Mouse (Mus musculus) cerebellum, postnatal 14 days (tissue): ENCODE results near the gene Pnpla1.
A peak's percentile ranks its signal among the peaks of the same experiment; 100 is the strongest.

Source experiments
- DNase-seq, 2 experiments: peaks; one replicate each; pipeline ENCODE4 v3.0.0; 2021; ENCODE audit warnings: mixed read lengths in 2 of 2

Pnpla1 gene

DNA sequence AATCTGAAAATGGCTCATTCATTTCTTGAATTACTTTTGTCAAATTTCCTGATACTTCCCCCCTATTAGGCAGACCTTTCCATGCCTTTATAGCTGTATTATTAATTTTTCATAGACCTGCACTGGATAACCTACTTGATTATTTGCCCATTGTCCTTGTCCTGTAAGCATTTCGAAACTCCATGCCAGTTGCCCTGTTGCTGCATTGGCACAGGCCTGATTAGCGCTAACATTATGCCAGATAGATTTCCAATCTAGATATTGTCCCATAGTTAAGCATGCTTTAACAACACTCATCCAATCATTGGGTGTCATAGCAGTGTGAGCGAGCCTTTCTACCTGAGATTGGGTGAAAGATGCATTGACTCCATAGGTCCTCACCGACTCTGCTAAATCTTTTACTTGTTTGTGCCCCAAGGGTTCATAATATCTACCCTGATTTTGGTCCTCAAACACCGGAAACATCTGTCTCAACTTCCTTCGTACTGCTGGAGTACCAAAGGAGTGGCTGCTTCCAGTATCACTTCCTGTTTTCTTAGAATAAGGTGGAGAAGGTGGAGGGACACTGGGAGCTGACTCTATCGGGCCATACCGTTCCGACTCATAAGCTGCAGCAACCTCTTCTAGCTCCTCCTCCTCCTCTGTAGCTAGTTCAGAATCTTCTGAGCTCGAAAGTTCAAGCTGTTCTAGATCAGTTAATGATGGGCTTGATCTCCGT, 36.0 kb downstream of the Pnpla1 start:
- no peak for DNase-seq

DNA sequence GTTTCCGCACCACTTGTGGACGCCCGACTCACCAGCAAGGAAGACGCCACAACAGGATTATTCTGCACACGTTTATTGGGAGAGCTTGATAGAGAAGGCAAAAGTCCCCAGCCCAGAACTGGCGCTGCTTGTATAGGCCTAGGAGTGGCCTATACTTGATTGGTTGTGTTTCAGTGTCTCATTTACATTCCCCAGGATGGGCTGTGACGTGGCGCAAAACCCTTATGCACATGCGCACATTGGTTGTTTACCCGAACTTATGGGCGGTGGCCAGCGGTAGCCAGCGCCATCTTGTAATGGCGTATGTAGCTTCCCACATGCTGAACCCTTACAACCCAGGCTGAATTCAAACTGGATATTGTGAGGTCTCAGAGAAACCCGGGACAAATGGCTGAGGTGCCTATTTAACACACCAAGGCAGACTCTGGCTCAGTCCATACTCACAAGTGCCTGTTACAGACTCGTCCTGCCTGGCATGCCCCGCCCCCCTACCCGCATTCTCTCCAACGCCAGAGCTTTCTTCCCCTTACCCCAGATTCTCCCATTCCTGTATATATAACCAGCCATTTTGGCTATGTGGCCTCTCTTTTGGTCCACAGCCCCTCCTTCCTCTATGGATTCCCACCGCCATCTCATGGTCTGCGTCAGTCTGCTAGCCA, 37.1 kb downstream of the Pnpla1 start:
- DNase-seq: no peak

DNA sequence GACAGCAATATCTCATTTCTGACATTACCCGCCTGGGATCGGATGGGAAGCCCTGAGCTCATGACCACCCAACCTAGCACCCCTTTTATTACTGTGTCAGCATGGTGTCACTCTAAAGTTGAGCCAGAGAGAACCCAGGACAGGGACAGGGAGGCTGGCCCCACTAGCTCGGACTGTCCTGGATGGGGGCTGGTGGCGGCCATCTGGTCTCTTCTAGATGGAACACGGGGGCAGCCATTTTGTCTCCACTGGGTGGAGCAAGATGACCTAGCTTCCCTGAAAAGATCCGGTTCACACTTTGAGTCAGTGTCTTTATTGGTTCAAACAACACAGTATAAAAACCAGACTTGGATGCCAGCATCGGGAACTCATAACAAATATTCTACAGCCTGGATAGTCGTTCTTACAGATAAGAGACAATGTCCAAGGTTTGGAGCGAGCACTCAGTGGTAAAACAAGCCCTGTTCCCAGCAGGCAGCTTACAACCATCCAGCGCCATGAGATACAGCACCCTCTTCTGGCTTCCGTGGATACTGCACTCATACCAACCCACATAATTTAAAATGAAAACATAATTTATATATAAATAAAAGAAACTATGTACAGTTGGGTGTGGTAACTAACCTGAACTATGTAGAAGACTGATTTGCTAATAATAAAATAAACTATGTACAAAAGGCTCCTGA, 38.0 kb downstream of the Pnpla1 start:
- no peak for DNase-seq

DNA sequence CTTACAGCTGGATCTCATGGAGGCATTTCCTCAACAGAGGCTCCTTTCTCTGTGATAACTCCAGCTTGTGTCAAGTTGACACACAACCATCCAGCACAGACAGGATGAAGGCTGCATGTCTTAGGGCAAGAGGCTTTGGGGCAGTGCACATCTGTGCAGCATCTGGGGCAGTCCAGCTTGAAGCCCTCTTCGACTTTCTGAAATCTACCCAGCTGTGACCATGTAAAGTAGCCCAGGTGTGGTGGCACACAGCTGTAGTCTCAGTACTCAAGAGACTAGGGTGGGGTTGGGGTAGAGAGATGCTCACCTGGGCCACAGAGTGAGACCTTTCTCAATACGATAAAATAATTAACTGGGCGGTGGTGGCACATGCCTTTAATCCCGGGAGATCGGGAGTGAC, 39.6 kb downstream of the Pnpla1 start:
- no peak for DNase-seq

DNA sequence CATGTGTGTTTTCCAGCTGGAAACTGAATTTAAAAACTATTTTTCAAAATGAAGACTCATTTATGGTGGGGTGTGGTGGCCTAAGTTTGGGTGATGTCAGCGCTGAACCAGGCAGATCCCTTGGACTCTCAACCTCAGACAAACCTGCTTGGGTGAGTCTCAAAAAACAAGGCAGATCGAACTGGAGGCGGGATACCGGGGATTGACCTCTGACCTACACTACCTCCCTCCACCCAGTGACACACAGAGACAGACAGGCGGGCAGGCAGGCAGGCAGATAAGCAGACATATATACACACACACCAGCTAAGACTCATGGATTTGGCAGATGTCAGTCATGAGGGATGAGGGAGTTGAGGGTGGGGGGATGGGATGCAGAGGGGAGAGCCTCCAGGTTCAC, 40.0 kb downstream of the Pnpla1 start:
- no peak for DNase-seq

DNA sequence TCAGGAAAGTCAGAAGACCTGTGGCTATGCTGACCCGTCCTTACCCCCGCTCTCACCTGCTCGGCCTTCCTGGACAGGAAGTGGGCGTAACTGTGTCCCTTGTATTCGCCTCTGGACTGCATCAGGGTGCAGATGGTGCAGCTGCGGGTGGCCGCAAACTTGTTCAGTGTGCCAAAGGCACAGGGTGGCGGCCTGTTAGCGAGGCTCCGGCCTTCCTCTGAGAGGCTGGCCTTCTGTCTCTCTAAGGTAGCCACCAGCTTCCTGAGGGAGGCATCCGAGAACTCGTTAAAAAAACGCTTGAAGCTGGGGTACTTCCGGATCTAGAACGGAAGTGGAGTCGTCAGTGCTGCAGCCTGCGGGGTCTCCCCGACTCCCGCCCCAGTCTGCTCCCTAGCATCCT, 41.2 kb downstream of the Pnpla1 start:
- DNase-seq: peak; percentile 81 to 83

DNA sequence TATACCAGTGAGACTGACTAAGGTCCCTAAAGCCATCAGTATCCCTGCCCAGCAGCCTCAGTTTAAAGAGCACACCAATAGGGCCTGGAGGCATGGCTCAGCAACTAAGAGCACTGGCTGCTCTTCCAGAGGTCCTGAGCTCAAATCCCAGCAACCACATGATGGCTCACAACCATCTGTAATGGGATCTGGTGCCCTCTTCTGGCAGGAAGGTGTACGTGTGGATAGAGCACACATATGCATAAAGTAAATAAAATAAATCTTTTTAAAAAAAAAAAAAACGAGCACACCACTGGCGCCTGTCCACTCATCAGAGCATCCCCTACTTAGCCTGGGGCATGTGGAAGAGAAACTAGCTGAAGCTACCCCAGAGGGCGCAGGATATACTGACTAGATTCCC, 43.3 kb downstream of the Pnpla1 start:
- DNase-seq: no peak

DNA sequence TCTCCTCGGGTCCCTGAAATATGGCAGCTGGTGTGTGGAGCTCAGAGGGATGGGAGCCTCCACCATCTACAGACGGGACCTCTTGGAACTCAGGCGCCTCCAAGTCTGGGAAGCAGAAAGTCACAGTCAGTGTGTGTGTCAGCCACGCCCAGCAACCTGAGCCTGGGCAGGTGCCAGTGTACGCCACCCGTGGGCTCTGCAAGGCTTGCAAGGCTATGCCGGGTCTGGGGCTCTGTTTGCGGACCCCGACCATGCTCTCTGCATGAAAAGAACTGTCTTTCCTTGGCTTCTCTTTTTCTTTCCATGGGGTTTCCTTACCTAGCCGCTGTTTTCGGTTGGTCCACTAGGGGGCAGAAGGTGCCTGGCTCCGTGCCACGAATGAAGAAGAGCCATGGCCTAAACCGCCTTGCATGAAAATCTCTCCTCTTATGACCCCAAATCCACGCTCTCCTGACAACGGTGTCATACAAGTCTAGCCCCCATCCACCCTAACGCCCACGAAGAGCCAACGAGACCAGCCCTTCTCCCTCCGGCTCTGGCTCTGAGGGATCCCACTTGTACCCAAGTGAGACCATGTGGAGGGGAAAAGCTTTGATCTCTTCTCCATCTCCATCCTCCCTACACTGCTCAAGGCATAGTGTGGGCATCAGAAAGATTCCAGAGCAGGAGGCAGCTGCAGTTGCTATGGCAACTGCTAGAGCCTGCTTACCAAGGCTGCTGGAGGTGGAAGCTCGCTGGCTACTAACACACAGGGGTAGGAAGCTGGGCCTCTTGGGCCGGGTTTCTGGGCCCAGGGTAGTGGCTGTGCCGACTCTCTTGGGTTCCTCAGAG, 46.5 kb downstream of the Pnpla1 start:
- DNase-seq: peak; percentile 83 to 87

DNA sequence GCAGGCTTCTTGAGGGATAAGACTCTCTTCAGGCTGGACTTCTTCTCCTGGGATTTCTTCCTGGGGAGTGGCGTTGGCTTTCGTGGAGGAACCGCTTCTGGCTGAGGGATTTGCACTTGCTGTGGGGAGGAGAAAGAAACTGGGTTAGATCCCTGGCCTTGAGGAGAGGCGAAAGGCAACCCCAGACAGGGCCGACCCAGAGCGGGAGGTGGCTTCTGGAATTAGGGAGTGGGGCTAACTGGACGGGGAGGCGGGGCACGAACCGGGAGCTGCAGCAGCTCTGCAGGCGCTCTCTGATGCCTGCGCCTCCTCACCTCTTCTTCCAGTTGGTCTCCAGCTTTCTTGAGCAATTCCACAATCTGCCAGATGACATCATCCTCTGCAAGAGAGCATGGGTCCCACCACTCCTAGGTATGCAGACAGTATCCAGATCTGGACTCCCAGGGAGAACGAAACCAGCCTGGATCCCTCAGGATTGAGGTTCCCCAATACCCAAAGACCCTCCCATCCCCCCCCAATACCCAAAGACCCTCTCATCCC, 47.2 kb downstream of the Pnpla1 start:
- no peak for DNase-seq

DNA sequence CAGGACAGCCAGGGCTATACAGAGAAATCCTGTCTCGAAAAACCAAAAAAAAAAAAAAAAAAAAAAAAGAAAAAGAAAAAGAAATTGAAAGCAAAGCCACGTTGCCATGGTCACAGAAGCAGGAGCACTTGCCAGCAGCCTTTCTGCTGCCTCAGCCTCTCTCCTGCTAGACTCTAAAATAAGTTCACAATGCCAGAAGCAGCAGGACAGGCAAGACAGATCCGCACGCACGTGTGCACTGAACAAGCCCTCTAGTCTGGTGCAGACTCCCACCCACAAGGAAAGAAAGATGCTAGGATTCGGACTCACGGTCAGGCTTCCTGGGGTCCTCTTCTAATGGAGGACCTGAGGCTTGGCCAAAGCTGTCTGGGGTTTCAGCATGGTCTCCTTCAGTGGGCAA, 49.7 kb downstream of the Pnpla1 start:
- no peak for DNase-seq

DNA sequence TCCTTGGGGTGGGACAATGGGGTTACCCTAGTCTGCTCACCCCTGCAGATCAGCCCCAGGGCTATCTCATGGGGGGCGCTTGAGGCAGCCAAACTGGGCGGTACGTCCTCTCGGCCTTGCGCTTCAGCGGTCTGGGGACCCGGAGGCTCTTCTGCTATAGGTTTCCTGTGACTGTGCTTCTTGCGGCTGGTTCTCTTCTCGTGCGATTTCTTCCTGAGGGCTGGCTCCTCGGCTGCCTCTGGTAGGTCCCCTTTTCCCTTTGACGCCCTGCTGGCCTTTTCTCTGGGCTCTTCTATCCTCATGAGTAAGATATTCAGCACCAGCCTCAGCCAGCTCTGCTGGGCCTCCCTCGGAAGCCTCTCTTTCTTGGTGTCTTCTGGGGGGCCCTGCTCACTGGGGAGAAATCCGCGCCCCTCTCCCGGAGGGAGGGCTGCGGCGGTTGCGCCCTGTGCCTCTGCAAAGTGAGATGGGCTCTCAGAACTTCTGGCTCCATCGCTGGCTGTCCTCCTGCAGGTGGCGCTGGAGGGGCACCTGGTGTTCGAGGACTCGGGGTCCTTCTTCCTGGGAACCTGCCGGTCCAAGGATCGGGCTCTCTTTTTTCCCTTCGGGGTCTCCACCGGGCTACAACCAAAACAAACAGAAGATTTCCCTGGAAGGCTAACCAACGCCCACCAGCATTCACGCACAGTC, 51.2 kb downstream of the Pnpla1 start:
- DNase-seq: peak; percentile 61 to 80

DNA sequence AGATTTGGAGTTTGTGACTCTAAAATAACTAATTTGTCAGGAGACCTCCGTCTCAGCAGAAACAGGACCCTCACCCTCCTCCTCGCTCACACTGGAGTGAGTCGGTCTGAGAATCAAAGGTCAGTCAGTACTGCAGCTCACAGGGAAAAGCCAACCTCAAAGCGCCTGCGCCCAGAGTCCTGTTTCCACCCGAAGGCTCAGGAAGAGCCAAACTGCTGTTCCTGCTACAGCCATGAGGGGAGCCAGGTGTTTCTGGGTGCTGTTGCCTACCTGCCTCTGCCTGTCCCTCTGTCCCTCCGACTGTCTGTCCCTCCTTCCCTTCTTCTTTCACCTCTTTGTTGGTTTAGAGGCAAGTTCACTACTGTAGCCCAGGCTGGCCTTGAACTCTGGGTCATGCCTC, 51.9 kb downstream of the Pnpla1 start:
- DNase-seq: no peak

DNA sequence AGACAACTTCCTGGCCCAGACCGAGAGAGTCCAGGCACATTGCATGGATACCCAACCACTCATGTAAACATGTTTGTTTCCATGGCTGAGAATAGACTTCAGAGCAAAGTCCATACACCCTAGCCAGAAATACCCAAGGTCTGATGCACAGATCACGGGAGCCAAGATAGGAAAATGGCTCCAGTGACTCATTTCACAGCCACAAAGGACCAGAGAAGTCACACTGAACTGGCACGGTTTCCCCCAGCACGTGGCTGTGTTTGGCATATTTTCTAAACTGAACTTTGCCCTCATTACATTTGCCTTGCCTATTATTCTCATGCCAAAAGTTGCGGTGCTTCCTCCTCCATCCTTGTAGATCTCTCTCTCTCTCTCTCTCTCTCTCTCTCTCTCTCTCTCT, 55.0 kb downstream of the Pnpla1 start:
- no peak for DNase-seq

DNA sequence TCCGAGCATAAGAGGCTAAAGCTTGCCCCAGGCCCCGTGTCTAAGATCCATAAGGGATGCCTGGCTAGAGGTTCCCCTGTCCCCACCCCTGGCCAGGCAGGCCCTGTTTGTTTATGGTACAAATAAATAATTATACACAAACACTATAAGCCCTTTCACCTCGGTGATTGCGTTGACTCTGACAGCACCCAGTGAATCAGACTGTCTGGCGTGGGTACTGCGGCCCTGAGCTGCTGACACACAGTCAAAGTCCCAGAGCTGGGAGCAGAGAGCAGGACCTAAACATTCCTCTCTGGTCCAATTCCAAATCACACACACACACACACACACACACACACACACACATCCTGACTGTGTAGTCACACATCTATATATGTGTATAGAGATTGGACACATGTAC, 55.7 kb downstream of the Pnpla1 start:
- DNase-seq: no peak

DNA sequence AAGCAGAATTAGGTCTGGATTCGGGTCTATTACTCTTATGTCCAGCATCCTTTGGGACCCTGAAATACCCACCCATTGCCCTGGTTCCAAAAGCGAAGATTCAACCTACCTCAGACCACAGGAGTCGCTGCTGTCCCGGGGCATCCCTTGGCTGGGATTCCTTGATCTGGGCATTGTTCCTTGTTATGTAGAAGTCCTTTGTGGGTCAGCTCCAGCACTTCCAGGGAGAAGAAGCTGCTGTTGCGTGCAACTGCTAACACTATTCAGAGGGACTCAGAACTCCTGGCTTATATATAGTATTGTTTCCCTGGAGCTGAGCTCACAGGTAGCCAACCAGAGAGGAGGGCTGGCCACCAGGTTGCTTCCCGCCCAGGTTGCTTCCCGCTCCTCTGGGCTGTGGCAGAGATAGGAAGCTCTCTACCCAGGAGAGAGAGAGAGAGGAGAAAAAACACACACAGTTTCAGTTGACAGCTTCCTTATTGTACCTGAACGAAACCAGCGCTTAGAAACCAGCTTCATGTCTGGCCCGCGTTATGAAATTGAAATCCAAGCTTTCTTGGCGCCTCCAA, 56.9 kb downstream of the Pnpla1 start, which contains the start of gene 4930539E08Rik:
4930539E08Rik (minus strand) TSS at position 265 of the 569 bp plus-strand sequence.
- no peak for DNase-seq

DNA sequence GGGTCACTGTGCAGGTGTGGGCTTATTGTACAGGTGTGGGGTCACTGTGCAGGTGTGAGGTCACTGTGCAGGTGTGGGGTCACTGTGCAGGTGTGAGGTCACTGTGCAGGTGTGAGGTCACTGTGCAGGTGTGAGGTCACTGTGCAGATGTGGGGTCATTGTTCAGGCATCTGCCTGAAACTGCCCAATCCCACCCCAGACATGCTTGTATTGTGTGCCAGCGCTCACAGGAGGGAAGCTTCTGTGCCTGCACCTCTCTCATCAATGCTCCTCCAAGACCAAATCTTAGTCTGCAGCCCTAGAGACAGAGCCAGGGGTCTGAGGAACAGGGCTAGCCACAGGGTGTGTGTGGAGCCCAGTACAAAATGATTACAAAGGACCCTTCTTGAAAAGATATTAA, 58.3 kb downstream of the Pnpla1 start:
- DNase-seq: no peak

DNA sequence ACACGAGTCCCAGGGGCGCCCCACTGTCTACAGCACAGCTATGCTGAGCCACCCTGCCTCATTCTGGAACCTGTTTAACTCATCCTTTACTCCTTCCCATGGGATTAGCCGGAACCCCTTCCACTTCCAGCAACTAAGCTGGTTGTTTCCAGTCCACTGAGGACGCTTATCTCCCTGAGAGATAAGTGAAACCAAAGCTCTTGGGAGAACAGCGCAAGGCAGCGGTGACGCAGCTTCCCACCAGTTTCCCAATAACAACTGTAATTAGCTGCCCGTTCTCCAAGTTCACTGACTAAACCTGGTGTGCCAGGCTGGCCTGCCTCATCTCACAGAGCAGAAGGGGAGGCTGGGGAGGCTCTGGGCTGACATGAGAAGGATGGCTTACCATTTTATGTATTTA, 62.9 kb downstream of the Pnpla1 start:
- no peak for DNase-seq

DNA sequence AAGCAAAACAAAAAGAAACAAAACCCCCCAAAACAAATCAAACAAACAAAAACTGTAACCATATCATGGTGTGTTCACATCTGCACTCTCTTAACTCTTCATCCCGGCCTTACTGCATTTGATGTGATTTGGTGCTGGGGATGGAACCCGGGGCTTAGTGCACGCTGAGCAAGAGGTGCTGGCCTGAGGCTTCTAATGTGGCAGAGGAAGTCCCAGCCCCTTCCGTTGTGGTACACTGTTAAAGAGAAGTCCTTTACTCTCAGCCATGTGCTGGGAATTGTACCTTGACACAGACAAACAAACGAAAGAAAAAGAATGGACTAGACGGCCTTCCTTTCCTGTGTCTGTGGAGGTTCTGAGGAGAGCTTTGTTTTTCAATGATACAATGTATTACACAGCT, 63.9 kb downstream of the Pnpla1 start:
- no peak for DNase-seq

DNA sequence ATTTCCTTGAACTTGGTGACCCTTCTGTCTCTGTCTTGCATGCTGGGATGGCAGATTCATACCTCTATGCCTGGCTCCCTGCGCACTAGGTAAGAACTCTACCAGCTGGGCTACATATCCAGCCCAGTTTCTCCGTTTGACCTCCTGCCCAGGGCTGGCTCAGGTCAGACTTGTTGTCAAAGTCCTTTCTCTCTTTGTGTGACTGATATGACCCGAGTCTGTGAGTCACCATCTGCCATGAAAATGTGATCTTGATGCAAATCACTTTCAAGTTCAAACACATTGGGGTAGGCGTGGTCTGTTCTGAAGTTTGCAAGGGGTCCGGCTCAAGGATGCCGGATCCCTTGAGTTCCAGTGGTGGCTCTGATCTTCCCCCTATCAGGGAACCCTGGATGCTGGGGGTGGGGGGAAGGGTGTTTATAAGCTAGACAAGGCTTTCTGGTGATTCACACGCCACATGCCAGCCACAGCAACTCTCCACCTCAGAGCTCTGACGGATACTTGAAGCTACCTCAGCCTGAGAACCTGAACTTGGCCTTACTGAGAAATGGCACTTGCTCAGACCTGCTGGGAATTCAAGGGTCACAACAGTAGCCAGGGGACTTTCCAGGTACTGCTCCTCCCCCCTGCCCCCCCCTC, 66.9 kb downstream of the Pnpla1 start:
- no peak for DNase-seq

DNA sequence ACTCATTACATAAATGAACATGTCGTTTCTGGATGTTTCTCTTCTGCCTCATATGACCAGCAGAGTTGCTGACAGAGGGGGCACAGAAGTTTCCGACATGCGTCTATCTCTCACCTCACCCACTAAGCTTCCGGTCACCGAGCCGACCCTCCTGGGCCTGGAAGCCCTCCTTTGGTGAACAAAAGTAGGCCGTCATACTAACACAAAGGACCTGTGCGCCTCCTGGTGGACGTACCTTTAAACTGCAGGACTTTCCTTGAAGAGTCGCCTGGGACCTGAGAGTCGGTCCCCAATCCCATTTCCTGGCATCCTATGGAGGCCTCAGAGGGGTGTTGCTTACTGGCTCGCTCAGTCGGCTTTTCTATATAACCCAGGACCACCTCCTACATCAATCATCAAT, 68.2 kb downstream of the Pnpla1 start:
- peak; percentile 90 to 94 for DNase-seq

DNA sequence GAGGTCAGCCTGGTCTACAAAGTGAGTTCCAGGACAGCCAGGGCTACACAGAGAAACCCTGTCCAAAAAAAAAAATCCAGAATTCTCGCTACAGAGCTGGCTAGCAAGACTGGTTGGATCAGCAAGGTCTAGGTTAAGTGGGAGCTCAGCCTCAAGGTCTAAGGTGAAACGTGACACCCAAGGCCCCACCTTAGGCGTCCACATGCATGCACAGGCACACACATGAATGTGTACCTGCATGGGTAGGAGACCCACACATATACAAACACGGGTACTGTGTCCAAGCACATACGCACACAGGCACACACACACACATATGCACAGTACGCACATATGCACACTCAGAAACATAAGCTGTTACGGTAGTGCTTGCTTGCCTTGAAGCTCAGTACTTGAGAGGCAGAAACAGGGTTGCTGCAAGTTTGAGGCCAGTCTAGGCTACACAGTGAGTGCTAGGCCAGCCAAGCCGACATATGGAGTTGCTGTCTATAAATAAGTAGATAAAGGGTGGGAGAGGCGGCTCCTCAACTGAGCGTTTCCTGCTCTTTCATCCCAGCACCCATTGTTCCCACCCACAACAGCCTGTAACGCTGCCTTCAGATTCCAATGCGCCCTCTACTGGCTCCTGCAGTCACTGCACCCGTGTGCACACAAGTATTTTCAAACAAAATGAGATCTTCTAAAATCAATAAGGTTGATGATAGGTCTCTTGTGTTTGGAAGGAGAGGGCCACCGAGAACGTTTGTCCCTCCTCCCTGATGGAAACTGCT, 68.8 kb downstream of the Pnpla1 start:
- DNase-seq: peak; percentile 55 to 77
